Mouse (Mus musculus): ENCODE data around the gene Actr6.
"Not testable (repeated sequence)": the region's sequence is repeated elsewhere in the genome, so short reads cannot be mapped to it uniquely, and the experiment has no call there.

Actr6 gene

DNA sequence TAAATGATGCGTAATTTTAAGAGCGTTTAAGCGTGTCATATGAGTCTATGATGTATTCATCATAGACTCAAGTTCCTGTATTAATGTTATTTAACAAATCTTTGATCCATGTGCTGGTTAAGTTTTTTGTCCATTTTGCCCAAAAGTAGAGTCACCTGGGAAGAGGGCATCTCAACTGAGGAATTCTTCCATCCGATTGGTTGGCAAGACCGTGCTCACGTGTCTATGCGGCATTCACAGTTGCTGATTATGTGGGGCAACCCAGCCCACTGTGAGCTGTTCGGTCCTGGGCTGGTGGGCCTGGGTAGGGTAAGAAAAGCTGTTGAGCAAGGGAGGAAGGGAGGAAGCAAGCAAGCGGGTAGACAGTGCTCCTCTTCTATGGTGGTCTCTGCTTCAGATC lies 6.3 kb upstream of the Actr6 start:
- in situ Hi-C loops (cut with MboI): no loop called here

DNA sequence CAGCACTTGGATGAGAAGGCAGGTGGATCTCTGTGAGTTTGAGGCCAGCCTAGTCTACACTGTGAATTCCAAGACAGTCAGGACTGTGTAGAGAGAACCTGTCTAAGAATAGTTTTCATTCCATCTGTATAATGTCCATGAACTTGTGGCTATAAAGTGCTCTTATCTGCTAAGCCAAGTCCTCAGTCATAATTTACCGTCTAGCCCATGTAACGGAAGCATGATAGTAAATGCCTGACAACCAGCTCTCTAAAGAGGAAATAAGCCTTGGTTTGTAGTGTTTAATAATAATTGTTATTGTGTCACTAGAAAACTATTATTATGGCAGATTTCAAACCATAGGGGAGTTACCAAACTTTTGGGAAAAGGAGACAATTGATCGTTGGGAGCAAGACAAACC lies 5.8 kb upstream of the Actr6 start:
- in situ Hi-C loops (cut with MboI): no loop called here

DNA sequence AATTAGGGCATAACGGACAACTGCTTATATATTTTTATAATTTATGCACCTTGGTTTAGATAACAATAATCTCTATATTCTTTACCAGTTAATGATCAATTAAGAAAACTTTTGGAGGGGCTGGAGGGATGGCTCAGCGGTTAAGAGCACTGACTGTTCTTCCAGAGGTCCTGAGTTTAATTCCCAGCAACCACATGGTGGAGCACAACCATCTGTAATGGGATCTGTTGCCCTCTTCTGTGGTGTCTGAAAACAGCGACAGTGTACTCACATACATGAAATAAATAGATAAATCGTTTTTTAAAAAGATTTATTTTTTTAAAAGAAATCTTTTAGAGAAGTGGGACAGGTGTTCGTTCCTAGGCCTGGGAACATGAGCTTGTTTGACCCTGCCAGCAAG lies 5.0 kb upstream of the Actr6 start:
- in situ Hi-C loops (cut with MboI): no loop called here

- in situ Hi-C loops (cut with MboI): no loop called here
Measured at GRCm38 (mm10) chr10:89731341-89731740, 754 bp downstream of the Actr6 start.

GRCm38 (mm10) chr10:89730386-89730785 lies 1.7 kb downstream of the Actr6 start:
- in situ Hi-C loops (cut with MboI): no loop called here

GRCm38 (mm10) chr10:89722247-89723195 lies 9.6 kb downstream of the Actr6 start:
- in situ Hi-C loops (cut with MboI): no loop called here

- in situ Hi-C loops (cut with MboI): no loop called here
Measured at GRCm38 (mm10) chr10:89720796-89721195, 11.3 kb downstream of the Actr6 start.

DNA sequence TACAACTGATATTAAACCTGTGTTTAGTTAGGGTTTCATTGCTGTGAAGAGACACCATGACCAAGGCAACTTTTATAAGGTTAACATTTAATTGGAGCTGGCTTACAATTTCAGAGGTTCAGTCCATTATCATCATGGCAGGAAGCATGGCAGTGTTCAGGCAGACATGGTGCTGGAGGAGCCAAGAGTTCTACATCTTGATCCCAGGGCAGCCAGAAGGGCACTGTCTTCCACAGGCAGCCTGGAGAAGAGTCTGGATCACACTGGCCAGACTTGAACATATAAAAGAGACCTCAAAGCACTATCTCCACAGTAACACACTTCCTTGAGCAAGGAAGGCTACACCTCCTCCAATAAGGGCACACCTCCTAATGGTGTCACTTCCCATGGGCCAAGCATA lies 11.8 kb downstream of the Actr6 start:
- in situ Hi-C loops (cut with MboI): no loop called here

GRCm38 (mm10) chr10:89714910-89715309 lies 17.2 kb downstream of the Actr6 start:
- in situ Hi-C loops (cut with MboI): no loop called here

DNA sequence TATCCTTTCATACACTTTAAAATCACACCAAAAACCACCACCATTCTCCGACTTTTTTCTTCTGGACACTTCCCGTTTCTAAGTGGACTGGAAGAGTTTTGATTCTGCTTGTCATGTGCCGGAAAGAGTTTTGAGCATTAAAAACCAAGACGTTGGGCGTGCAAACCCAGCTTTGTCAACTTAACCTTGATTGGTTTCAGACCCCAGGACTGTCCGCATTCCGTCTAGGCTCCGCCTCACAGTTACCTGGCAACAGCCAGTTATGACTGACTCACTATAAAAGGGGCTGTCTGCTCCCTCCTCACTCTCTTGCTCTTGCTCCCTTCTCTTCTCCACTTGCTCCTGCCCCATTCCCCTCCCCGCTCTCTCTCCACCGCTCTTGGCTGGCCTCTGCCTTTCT lies 23.4 kb downstream of the Actr6 start:
- in situ Hi-C loops (cut with MboI): no loop called here

DNA sequence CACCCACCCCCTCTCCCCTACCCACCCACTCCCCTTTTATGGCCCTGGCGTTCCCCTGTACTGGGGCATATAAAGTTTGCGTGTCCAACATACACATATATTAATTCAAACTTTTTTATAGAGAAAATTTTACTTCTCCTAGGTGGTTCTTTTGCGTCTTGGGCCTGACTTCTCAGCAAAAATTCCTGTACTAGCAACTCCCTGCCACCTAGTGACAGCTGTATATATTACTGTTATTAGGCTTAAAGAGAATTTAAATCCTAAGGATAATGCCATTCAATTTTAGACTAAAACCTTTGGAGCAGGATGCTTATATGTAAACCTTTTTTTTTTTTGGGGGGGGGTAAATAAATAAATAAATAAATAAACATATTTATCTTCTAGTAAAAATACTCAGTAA lies 24.7 kb downstream of the Actr6 start:
- in situ Hi-C loops (cut with MboI): no loop called here

GRCm38 (mm10) chr10:89703042-89703441 lies 29.1 kb downstream of the Actr6 start:
- in situ Hi-C loops (cut with MboI): no loop called here

DNA sequence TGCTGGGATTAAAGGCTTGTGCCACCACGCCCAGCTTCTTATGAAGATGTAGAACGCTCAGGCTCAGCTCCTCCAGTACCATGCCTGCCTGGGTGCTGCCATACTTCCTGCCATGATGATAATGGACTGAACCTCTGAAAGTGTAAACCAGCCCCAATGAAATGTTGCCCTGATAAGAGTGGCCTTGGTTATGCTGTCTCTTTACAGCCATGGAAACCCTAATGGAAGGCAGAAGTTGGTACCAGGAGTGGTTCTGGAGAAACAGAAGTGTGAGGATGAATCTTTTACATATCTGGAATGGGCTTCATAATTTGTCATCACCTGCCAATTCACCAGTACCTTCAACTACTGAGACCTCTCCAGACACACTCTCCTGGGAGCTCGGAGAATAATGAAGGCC lies 34.1 kb downstream of the Actr6 start:
- in situ Hi-C loops (cut with MboI): no loop called here

DNA sequence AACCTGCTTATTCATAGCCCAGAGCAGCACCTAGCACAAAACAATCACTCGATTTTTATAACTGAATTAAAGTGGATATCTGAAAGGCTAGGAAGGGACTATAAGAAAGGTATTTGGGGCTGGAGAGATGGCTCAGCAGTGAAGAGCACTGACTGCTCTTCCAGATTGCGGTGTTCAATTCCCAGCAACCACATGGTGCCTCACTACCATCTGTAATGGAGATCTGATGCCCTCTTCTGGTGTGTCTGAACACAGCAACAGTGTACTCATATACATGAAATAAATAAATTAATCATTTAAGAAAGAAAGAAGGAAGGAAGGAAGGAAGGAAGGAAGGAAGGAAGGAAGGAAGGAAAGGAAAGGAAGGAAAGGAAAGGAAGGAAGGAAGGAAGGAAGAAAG lies 35.8 kb downstream of the Actr6 start:
- in situ Hi-C loops (cut with MboI): not testable (repeated sequence)

- in situ Hi-C loops (cut with MboI): no loop called here
Measured at GRCm38 (mm10) chr10:89695194-89695911, 36.7 kb downstream of the Actr6 start.

- in situ Hi-C loops (cut with MboI): no loop called here
Measured at GRCm38 (mm10) chr10:89690021-89690420, 42.1 kb downstream of the Actr6 start.

DNA sequence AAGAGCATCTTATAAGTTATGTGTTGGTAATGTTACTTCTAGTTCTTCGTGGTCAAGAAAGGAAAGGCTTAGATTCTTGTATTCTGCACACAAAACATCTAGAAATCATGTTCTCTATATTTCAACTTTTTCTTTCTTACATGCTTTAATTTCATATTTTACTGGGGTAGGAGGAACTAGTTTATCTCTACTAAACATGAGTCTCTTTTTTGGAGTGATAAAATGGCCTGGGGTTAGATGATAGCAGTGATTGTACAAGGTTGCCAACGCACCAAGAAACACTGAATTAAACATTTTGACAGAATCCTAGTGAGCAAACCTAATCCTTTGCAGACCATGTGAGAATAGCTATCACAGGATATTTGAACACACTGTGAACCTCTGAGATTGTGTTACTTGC lies 44.6 kb downstream of the Actr6 start:
- in situ Hi-C loops (cut with MboI): no loop called here

GRCm38 (mm10) chr10:89686139-89686808 lies 45.8 kb downstream of the Actr6 start, which contains the start of gene Scyl2:
Scyl2 (minus strand) TSS chr10:89686285.
- in situ Hi-C loops (cut with MboI): no loop called here

- in situ Hi-C loops (cut with MboI): no loop called here
Measured at GRCm38 (mm10) chr10:89685391-89686138, 46.5 kb downstream of the Actr6 start.

GRCm38 (mm10) chr10:89682961-89683360 lies 49.1 kb downstream of the Actr6 start:
- in situ Hi-C loops (cut with MboI): no loop called here

GRCm38 (mm10) chr10:89682157-89682556 lies 49.9 kb downstream of the Actr6 start:
- in situ Hi-C loops (cut with MboI): no loop called here

DNA sequence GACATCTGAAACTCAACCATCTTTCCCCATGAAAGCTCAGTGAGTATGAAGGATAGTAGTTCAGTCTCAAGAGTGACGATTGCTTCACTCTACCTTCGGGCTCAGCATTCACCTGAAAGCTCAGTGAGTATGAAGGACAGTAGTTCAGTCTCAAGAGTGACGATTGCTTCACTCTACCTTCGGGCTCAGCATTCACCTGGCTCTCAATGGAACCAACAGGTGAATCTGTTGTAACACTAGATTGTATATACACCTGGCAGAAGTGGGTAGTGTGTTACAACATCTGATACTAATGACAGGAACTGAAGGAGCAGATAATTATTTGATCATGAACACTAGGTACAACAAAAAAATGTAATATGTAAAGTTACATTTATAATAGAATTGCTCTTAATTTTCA lies 50.4 kb downstream of the Actr6 start:
- in situ Hi-C loops (cut with MboI): no loop called here

Measured in mature B cell (primary cell).